Mouse (Mus musculus) activated CD4-positive, CD25-positive, alpha-beta regulatory T cell (primary cell): ENCODE measurements around the gene Pmpca. TPM values are rescaled to one million over a fixed set of nuclear protein-coding genes. Genes with fewer than 3 reads are reported as not detected.

ENCODE experiments used
- polyA plus RNA-seq, 2 experiments: library from polyadenylated mRNA; unstranded; fragments of 100-300 nt; shearing (Covaris generic); gene quantifications; one replicate each; pipeline ENCODE4 v1.2.1; 2017

Gene Pmpca
- polyA plus RNA-seq = 10 to 100 TPM; 77.5 to 86.2 TPM

GRCm38 (mm10) chr2:26389154-26389690, at the start of gene Pmpca, which contains the start of gene Entr1:
Pmpca (plus strand) TSS chr2:26389339.
Entr1 (minus strand) TSS chr2:26389316.

DNA sequence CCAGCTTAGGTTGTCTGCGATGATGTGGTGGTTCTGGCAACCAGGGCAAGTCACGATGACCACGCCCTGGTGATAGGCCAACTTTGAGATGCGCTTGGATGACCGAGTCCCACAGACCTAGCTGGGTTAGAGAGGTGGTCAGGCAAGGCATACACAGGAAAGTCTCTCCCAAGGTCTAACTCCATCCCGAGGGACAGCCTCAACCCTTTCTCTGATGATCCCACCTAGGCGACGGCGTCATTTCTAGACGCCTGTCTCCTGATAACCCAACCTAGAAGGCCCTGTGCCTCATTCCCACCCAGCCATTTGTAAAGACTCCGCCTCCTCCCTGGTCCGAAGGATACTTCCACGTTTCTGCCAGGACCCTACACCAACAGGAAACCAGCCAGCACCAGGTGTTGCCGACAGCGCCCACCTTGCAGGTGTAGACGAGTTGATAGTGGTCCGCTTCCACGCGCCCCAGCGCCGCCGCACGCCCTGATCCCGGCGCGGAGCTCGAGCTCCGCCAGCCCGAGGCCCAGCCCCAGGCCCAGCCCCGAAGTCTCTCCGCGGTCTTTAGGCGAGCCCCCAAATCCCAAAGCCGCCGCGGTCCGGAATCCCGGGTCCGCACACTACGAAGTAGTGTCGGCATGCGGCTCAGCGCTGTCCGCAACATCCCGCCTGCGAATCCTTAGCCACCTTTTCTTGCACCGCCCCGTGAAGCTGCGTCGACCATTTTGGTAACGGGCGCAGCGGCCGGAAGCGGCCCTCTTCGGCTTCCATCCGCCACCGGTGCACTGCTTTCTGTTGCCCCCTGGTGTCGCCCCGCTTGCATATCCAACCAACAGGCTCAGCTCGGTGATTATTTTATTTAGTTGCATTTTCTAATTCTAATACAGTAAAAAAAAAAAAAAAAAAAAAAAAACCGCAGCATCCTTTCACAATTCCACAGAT, 37.5 kb upstream of the Pmpca start, which contains the start of gene Dnlz:
TSS of gene Dnlz (minus strand) at position 753 of the 933 bp plus-strand sequence.

GRCm38 (mm10) chr2:26360772-26361171, 28.4 kb upstream of the Pmpca start, which contains the start of gene Card9:
Card9 (minus strand) TSS chr2:26360918.

DNA sequence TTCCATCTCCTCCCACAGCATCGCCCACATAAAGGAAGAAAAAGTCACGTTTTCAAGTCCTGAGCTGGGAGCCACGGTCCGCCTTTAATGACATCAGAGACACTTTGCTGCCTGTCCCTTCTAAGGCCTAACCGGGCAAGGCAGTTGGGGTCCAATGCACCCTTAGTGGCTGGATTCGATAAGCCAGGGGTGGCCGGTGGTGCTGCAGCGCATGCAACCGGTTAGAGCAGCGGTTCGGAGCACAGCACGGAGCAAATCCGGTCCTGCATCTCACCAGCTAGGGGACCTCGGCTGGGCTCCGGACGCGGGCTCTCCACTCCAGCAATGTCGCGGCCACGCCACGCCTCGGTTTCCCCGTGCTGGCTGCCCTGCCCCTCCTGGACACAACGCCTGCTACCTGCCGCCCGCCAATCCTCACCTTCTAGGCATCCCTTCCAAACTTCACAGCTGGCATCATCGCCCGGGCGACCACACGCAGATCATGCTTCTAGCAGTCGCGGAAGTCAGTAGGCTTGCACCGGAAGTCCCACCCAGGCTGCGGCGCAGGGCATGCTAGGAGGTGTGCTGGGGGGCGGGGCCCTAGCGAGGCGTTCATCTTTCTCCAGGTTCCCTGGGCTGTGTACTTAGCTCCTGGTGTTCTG, 8.9 kb upstream of the Pmpca start, which contains the start of gene Snapc4:
TSS of gene Snapc4 (minus strand) at position 523 of the 641 bp plus-strand sequence.

DNA sequence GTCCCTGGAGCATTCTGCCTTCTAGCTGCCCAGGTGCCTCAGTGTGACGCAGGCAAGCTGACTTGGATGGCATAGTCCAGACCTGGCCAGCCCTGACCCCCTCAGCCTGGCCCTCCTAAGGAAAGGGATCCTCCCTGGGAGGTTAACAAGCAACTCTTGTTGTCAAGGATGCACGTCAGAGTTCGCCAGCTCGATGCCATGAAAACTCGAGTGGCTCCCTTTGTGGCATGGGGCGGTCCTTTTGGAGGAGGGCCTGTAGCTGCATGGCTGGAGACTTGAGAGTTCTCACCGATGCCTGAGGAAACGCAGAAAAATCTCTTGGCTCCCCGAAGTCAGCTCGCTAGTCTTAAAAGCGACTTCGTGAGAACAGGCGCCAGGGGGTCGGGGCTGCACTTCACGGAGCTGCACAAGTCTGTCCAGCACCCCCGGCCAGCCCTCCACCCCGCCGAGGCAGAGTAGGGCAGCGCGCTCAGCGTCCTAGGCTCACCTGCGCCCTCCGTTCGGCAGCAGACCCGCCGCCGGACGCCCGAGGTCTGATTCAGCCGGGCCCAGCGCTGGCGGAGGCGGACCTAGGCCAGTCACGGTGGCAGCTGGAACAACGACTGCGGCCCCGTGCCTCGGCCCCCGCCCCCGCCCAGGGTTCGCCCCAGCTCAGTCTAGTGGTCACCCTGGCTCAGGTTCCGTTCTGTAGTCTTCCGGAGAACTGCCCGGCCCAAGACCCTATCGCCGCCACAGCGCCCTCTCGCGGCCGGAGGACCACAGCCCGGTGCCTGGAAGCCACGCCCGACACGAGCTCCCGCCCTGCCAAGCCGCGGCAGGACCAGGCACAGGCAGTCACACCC, 19.6 kb downstream of the Pmpca start, which contains the start of gene Inpp5e:
TSS of gene Inpp5e (minus strand) at position 689 of the 842 bp plus-strand sequence.

GRCm38 (mm10) chr2:26444946-26445665, 56.0 kb downstream of the Pmpca start, which contains the start of gene Sec16a:
Sec16a (minus strand) TSS chr2:26445216.

Other genes with a start within 250 kb of the Pmpca start
- gene Lhx3, start 181.1 kb upstream of the Pmpca start, polyA plus RNA-seq = not detected
- gene Qsox2, start 151.8 kb upstream of the Pmpca start, polyA plus RNA-seq = 1 to 10 TPM; 5.3 to 5.9 TPM
- gene Ccdc187, start 94.8 kb upstream of the Pmpca start, polyA plus RNA-seq = under 1 TPM in 1 of 2 experiments, not detected in 1; 0.10 TPM
- 1 to 10 TPM; 7.7 to 8.0 TPM for gene Gpsm1, start 73.8 kb upstream of the Pmpca start, polyA plus RNA-seq
- 10 to 100 TPM; 16.2 to 19.0 TPM for gene Dnlz, start 37.2 kb upstream of the Pmpca start, polyA plus RNA-seq
- gene Card9, start 28.4 kb upstream of the Pmpca start, polyA plus RNA-seq = 1 to 10 TPM; 2.2 to 5.9 TPM
- 10 to 100 TPM; 33.2 to 37.9 TPM for gene Snapc4, start 8.7 kb upstream of the Pmpca start, polyA plus RNA-seq
- gene Entr1, start within 50 bp of the Pmpca start, polyA plus RNA-seq = 100 to 1,000 TPM; 141 to 145 TPM
- 10 to 100 TPM; 26.4 to 29.8 TPM for gene Inpp5e, start 19.9 kb downstream of the Pmpca start, polyA plus RNA-seq
- 10 to 100 TPM; 21.7 to 46.1 TPM for gene Sec16a, start 55.9 kb downstream of the Pmpca start, polyA plus RNA-seq
- gene Notch1, start 127.3 kb downstream of the Pmpca start, polyA plus RNA-seq = 10 to 100 TPM; 27.3 to 44.7 TPM
- 1 to 10 TPM in 1 of 2 experiments, under 1 TPM in 1; 0.93 to 1.8 TPM for gene Egfl7, start 190.7 kb downstream of the Pmpca start, polyA plus RNA-seq
- not detected for gene Gm20532, start 197.3 kb downstream of the Pmpca start, polyA plus RNA-seq
- 10 to 100 TPM; 16.6 to 23.4 TPM for gene Agpat2, start 215.1 kb downstream of the Pmpca start, polyA plus RNA-seq
- gene Fam69b, start 239.1 kb downstream of the Pmpca start, polyA plus RNA-seq = 10 to 100 TPM in 1 of 2 experiments, 1 to 10 TPM in 1; 3.8 to 10.7 TPM